Mouse (Mus musculus) cortical plate, adult 2 months (tissue): ENCODE measurements around the gene Rbm39.

Experiments
- CTCF ChIP-seq: fragments of 200-500 bp; IDR thresholded peaks from 2 replicates; pipeline ENCODE4 v1.5.1; 2011; ENCODE audit warnings: mild to moderate bottlenecking, control low read depth, low read length; ENCODE audit not compliant: insufficient read depth; ENCODE audit errors: extremely low read depth
- POLR2A ChIP-seq: fragments of 200-500 bp; IDR thresholded peaks from 2 replicates; pipeline ENCODE4 v1.6.1; 2011; ENCODE audit warnings: mild to moderate bottlenecking, low read length, control low read depth; ENCODE audit not compliant: insufficient read depth; ENCODE audit errors: extremely low read depth

GRCm38 (mm10) chr2:156217786-156218185, 37.7 kb upstream of the Rbm39 start:
- TF ChIP-seq POLR2A (no peak), CTCF (no peak)
